Mouse (Mus musculus) testis, adult 2 months (tissue): ENCODE measurements at regions not wholly inside any gene's neighbourhood (a gene's known extent, or its start where the extent isn't known, plus 50 kb on each side); places are given as distances from the start of the nearest gene placed in this dataset.

Experiments used
- CTCF ChIP-seq: fragments of 200-500 bp; IDR thresholded peaks from 2 replicates; pipeline ENCODE4 v1.5.1; 2012; ENCODE audit warnings: low read depth, mild to moderate bottlenecking, inconsistent platforms, low read length, moderate library complexity; ENCODE audit not compliant: control insufficient read depth, insufficient read depth, insufficient replicate concordance
- POLR2A ChIP-seq: fragments of 200-500 bp; IDR thresholded peaks from 2 replicates; pipeline ENCODE4 v1.6.1; 2012; ENCODE audit warnings: low read depth, mild to moderate bottlenecking, inconsistent platforms, low read length, moderate library complexity; ENCODE audit not compliant: control insufficient read depth

- no peak for TF ChIP-seq CTCF
- no peak for TF ChIP-seq POLR2A
Observed at GRCm38 (mm10) chr7:136219564-136220244, 503.5 kb upstream of the Mki67 start.
